Mouse (Mus musculus) hindbrain, embryonic 11.5 days (tissue): ENCODE results near the gene D7Ertd443e. TPM values are rescaled to one million over a fixed set of nuclear protein-coding genes. Genes with fewer than 3 reads are reported as not detected.

ENCODE experiments used
- ATAC-seq: fragments of 200-750 bp; cut with Nextera tagmentation; 2 replicates; pipeline ENCODE4 v1.8.0; 2017; ENCODE audit warnings: mild to moderate bottlenecking, moderate TSS enrichment, moderate library complexity; ENCODE audit not compliant: low FRiP score
- DNase-seq: peaks from one replicate; pipeline ENCODE4 v3.0.0-alpha.2; 2015; ENCODE audit warnings: low spot score
- H3K27ac ChIP-seq: fragments of 300-500 bp; sonication (generic); 2 replicates; pipeline ENCODE4 v1.5.1; 2014; ENCODE audit warnings: mild to moderate bottlenecking, low read depth, low read length
- H3K27me3 ChIP-seq: fragments of 300-500 bp; sonication (generic); 2 replicates; pipeline ENCODE4 v1.6.1; 2014; ENCODE audit warnings: mild to moderate bottlenecking, low read length, moderate library complexity, mixed read lengths; ENCODE audit not compliant: control insufficient read depth, insufficient read depth
- H3K36me3 ChIP-seq: fragments of 300-500 bp; sonication (generic); 2 replicates; pipeline ENCODE4 v1.6.1; 2014; ENCODE audit warnings: mild to moderate bottlenecking, low read length, moderate library complexity, mixed read lengths; ENCODE audit not compliant: control insufficient read depth, insufficient read depth
- H3K4me1 ChIP-seq: fragments of 300-500 bp; sonication (generic); replicated peaks from 2 replicates; pipeline ENCODE4 v1.6.1; 2014; ENCODE audit warnings: low read length, mixed read lengths; ENCODE audit not compliant: control insufficient read depth, insufficient read depth
- H3K4me2 ChIP-seq: fragments of 300-500 bp; sonication (generic); replicated peaks from 2 replicates; pipeline ENCODE4 v1.6.1; 2014; ENCODE audit warnings: mild to moderate bottlenecking, low read depth, low read length
- H3K4me3 ChIP-seq: fragments of 300-500 bp; sonication (generic); 2 replicates; pipeline ENCODE4 v1.5.1; 2014; ENCODE audit warnings: low read depth, low read length
- H3K9ac ChIP-seq: fragments of 300-500 bp; sonication (generic); 2 replicates; pipeline ENCODE4 v1.6.1; 2014; ENCODE audit warnings: low read depth, low read length
- H3K9me3 ChIP-seq: fragments of 300-500 bp; sonication (generic); 2 replicates; pipeline ENCODE4 v1.6.1; 2016; ENCODE audit warnings: low read length; ENCODE audit not compliant: control insufficient read depth
- WGBS: fragments of 180-500 bp; shearing (Covaris S2); extraction: QIAGEN DNeasy Blood & Tissue Kit; methylation state at CpG from one replicate; pipeline ENCODE4 v1.1.7; 2014; 5-methylcytosine and 5-hydroxymethylcytosine counted together
- polyA plus RNA-seq: library from polyadenylated mRNA; unstranded; fragments of >200 nt; fragmentation: Nextera tagmentation; extraction: Ambion mirVana; gene quantifications from 2 replicates; pipeline ENCODE4 v1.2.1, GENCODE M21; 2014

The D7Ertd443e gene
- 0.04 and 0.08 TPM in 2 replicates for polyA plus RNA-seq

GRCm38 (mm10) chr7:134385561-134385960 lies at the start of gene D7Ertd443e:
Gene D7Ertd443e (minus strand): TSS chr7:134385661.
- Histone ChIP-seq H3K9ac (no peak within 1 kb of the TSS), H3K27ac (no peak within 1 kb of the TSS), H3K4me3 (no peak within 1 kb of the TSS), H3K9me3 (no peaks in the 10 kb centered on the region), H3K4me1 (no peaks in the 10 kb centered on the region), H3K27me3 (no peaks in the 10 kb centered on the region), H3K4me2 (no peak within 1 kb of the TSS), H3K36me3 (no peaks in the 10 kb centered on the region)
- ATAC-seq = no peak
- 93% methylated on average over 5 of the region's 5 CpGs for WGBS
- no peak for DNase-seq

DNA sequence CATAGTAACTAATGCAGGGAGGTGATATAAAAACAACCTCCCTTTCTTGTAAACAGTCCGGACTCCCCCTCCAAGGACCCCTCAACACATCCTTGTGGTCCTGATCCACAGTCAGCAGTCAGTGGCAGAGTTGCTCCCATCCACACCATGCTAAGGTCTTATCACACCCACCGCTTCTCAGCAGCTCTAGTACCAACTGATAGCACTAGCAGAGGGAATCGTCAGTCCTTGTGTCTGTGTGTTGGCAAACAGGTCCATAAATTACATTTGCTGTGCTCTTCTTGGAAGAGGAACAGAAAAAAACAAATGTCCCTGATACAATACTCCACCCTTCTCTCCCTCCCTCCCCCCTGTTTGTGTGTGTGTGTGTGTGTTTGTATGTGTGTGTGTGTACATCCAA lies 46.2 kb upstream of the D7Ertd443e start:
- Histone ChIP-seq H3K9ac (no peak overlapping the region), H3K27ac (no peak overlapping the region), H3K4me3 (no peak overlapping the region), H3K36me3 (no peaks in the 10 kb centered on the region), H3K27me3 (no peaks in the 10 kb centered on the region), H3K4me1 (no peaks in the 10 kb centered on the region), H3K4me2 (no peak overlapping the region), H3K9me3 (no peaks in the 10 kb centered on the region)
- DNase-seq (no peak), ATAC-seq (no peak)
- WGBS = 95% methylated on average over 3 of the region's 3 CpGs

DNA sequence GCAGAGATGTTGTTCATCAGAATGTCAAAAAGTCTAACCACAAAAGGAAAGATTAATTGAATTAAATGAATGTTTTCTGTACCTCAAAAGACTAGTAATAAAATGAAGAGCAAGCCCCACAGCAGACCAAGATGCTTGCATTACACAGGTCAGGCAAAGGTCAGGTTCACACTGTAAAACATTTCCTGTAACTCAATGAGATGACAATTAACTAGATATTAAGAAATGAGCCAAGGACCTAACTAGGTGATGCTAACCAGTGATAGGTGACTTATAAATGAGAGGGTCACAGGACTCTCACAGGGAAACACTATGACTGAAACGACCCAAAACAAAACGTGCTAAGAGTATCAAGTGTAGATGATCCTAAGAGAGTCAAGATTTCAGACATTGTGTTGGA lies 43.2 kb upstream of the D7Ertd443e start:
- no peak overlapping the region for H3K9ac ChIP-seq
- 92% methylated on average over 2 of the region's 2 CpGs for WGBS
- H3K27me3 ChIP-seq = no peaks in the 10 kb centered on the region
- H3K4me2 ChIP-seq = no peak overlapping the region
- H3K27ac ChIP-seq = no peak overlapping the region
- no peak for DNase-seq
- H3K4me1 ChIP-seq = no peaks in the 10 kb centered on the region
- H3K36me3 ChIP-seq = no peaks in the 10 kb centered on the region
- H3K9me3 ChIP-seq = no peaks in the 10 kb centered on the region
- ATAC-seq = no peak
- H3K4me3 ChIP-seq = no peak overlapping the region

DNA sequence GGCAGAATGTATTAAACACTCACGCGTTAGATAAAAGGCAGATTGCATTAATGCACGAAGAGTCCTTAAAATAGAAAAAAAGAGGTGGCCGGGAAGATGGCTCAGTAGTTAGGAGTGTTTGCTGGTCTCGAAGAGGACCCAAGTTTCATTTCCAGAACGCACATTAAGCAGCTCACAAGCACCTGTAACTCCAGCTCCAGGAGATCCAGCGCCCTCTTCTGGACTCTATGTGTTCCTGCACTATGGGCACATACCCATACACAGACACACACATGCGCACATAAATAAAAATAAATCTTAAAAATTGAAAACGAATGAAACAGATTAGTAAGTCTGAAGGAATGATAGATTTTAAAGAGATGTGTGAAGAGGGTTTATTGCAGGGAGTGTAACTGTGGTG lies 29.6 kb upstream of the D7Ertd443e start:
- Histone ChIP-seq H3K36me3 (no peaks in the 10 kb centered on the region), H3K4me2 (no peak overlapping the region), H3K4me1 (0 out of 2 replicates have a peak, but pooled peaks cover 2% of the 10 kb centered on the region), H3K9ac (no peak overlapping the region), H3K27ac (no peak overlapping the region), H3K9me3 (no peaks in the 10 kb centered on the region), H3K4me3 (no peak overlapping the region), H3K27me3 (no peaks in the 10 kb centered on the region)
- DNase-seq (no peak), ATAC-seq (no peak)
- 95% methylated on average over 9 of the region's 9 CpGs for WGBS

DNA sequence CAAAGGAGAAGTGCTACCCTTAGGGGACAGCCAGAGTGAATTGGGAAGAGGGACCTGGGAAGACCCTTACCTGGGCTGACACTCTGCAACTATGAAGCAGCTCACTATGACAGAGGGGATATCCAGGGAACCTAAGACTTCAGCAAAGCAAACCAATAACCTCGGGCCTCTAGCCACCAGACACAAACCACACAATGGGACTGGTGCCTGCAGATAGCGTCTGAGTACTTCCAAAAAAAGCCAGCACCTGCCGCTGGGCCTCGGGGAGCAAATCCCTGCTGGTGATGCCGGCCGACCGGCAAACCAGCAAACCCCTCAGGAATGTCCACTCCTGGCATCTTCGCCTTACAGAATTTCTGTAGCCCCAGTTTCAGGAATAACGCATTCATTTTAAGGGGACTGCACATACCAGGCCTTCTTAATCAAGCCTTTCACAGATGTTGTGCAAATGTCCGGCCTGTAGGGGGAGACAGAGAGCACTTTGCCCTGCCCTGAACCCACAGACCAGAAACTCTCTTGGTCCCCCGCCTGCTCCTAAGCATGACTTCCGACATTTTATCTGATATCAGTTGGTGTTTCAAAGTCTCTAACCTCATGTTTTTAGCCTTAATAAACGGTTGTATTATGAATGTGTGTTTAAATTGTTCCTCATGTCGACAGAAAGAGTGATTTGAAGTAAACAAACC lies 28.7 kb upstream of the D7Ertd443e start:
- ATAC-seq (no peak), DNase-seq (peak; percentile 18)

GRCm38 (mm10) chr7:134408641-134409040 lies 23.2 kb upstream of the D7Ertd443e start:
- H3K27me3 ChIP-seq = no peaks in the 10 kb centered on the region
- DNase-seq = no peak
- H3K4me2 ChIP-seq = no peak overlapping the region
- no peaks in the 10 kb centered on the region for H3K36me3 ChIP-seq
- H3K9ac ChIP-seq = no peak overlapping the region
- H3K9me3 ChIP-seq = no peaks in the 10 kb centered on the region
- 94% methylated on average over 13 of the region's 13 CpGs for WGBS
- ATAC-seq = no peak
- H3K4me3 ChIP-seq = no peak overlapping the region
- no peak overlapping the region for H3K27ac ChIP-seq
- H3K4me1 ChIP-seq = 0 out of 2 replicates have a peak, but pooled peaks cover 2% of the 10 kb centered on the region

More for the DNA sequence above, 28.7 kb upstream of the D7Ertd443e start:
- H3K27me3 ChIP-seq = no peaks in the 10 kb centered on the region
- no peak overlapping the region for H3K9ac ChIP-seq
- H3K4me2 ChIP-seq = no peak overlapping the region
- 0 out of 2 replicates have a peak, but pooled peaks cover 2% of the 10 kb centered on the region for H3K4me1 ChIP-seq
- no peak overlapping the region for H3K4me3 ChIP-seq
- no peak overlapping the region for H3K27ac ChIP-seq
- H3K9me3 ChIP-seq = no peaks in the 10 kb centered on the region
- H3K36me3 ChIP-seq = no peaks in the 10 kb centered on the region
- 43% methylated on average over 14 of the region's 14 CpGs for WGBS

GRCm38 (mm10) chr7:134400746-134401145 lies 15.3 kb upstream of the D7Ertd443e start:
- Histone ChIP-seq H3K4me1 (no peaks in the 10 kb centered on the region), H3K4me2 (no peak overlapping the region), H3K27ac (no peak overlapping the region), H3K9me3 (no peaks in the 10 kb centered on the region), H3K9ac (no peak overlapping the region), H3K4me3 (no peak overlapping the region), H3K27me3 (no peaks in the 10 kb centered on the region), H3K36me3 (no peaks in the 10 kb centered on the region)
- DNase-seq (no peak), ATAC-seq (no peak)
- 87% methylated on average over 2 of the region's 2 CpGs for WGBS

DNA sequence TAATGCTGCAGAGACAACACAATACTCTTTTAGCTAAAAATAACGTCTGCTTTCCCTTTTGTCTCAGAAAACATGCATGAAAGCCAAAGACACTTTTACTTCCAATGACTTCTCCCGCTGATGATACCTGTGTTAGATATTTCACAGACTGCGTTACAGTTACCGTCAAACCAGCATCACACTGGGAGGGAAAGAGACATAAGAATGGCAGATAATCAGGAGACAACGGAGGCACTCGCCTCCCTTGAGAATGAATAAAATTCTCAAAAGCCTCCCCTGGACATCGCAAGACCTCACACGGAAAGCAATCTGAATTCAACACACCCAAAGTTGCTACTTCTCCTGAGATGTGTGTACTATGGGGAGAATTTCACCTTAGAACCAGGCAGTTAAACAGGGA lies 11.3 kb upstream of the D7Ertd443e start:
- ATAC-seq = no peak
- H3K4me2 ChIP-seq = no peak overlapping the region
- H3K4me3 ChIP-seq = no peak overlapping the region
- H3K4me1 ChIP-seq = no peaks in the 10 kb centered on the region
- no peak for DNase-seq
- H3K27me3 ChIP-seq = no peaks in the 10 kb centered on the region
- 77% methylated on average over 8 of the region's 8 CpGs for WGBS
- H3K27ac ChIP-seq = no peak overlapping the region
- H3K9me3 ChIP-seq = no peaks in the 10 kb centered on the region
- no peak overlapping the region for H3K9ac ChIP-seq
- no peaks in the 10 kb centered on the region for H3K36me3 ChIP-seq

- Histone ChIP-seq H3K9ac (no peak overlapping the region), H3K27me3 (no peaks in the 10 kb centered on the region), H3K4me2 (no peak overlapping the region), H3K9me3 (no peaks in the 10 kb centered on the region), H3K36me3 (no peaks in the 10 kb centered on the region), H3K4me1 (no peaks in the 10 kb centered on the region), H3K27ac (no peak overlapping the region), H3K4me3 (no peak overlapping the region)
- WGBS = 82% methylated on average over 3 of the region's 3 CpGs
- ATAC-seq (no peak), DNase-seq (no peak)
Measured at GRCm38 (mm10) chr7:134382791-134383190, 2.7 kb downstream of the D7Ertd443e start.
